Mouse (Mus musculus) v-Abl transformed pro-B cells (cell line): ENCODE results near the gene Fat3.

Source experiments
- in situ Hi-C, 2 experiments: fragments of 400-800 bp; cut with MboI; formaldehyde crosslinking; loops; one replicate each; pipeline ENCODE4 v1.15.1; 2025; ENCODE audit not compliant: unreplicated experiment in 2 of 2

Gene Fat3

DNA sequence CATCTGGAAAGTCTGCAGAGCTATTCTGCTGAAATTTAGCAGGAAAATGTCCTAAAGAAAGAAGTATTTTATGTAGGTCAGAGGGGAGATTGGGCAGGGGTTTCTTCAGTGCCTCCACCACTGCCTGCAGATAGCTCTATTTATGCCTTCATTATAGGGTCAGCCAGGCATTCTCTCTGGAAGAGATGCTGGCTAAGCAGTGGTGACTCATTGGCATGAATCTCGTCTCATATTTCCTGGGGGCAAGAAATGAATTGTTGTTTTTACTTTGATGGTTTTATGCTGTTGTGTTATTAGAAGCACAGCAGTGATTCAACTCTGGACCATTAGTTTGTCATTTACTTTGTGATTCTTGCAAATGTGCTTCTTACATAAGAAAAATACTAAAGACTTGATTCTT is 588.4 kb downstream of the Fat3 start:
- in situ Hi-C loops, result no loop called here

DNA sequence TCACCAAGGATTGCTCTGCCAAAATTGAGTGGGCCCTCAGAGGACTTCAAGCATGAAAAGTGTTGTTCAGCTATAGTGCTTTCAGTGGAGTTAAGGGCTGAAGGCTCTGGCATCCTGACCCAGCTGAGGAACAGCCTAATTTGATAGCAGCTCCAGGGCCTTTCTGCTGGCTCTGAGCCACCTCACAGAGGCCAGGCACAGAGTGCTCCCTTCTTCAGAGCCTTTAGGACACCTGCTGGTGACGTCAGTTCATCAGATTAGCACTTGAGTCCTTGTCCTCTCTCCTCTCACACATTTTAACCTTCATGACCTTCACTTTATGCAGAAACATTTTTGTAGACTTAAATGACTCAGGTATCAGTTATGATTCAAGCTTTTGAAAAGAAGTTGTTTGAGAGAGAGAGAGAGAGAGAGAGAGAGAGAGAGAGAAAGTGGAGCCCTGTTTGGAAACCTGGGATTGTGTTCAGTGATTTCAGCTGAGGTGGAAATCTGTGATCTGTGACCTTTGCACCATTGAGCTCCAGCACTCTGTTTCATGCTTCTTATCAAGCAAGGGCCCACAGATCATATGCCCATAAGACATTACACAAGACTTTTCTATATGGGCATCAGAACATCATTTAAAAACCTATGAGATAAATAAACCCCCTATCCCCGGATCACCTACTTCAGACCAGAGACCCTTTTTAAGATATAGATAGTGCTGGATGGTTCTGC is 591.5 kb downstream of the Fat3 start:
- in situ Hi-C loops, result no loop called here

DNA sequence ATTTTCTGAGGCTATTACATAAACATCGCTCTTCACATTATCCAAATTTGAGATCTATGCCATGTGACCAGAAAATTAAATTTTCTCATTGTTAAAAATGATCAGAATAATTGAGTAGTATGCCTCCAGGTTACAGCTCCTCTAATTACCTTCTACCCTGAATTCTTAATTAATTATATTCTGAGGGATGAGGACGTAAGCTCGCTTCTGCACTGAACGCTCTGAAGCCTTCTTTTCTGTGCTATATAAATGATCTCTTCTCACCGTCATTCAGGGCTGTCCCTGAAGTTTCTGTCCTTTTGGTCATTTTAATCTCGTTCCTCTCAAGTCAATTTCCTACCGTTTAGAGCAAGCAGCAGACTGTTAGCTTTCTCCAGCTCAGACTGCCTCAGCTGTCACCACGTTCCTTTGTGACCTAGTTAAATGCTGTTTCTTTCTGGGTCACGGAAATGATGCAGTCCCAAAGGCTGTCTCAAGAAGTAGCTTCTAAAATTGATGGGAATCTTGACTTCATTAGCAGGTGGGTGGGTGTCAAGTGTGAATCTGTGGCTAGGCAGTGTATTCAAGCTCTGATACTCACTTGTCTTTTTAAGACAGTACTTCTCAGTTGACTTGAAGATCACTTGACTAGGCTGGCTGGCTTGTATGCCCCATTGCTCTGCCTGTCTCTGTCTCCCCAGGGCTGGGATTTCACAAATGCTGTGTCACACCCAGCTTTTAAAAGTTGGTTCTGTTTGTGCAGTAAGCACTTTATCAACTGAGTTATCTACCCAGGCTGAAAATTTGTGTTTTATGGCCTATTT is 596.9 kb downstream of the Fat3 start:
- in situ Hi-C loops, result no loop called here

GRCm38 (mm10) chr9:15898112-15898511 is 603.0 kb downstream of the Fat3 start:
- in situ Hi-C loops, result loop anchor here (25.0 kb wide), 2 partner anchors 861 to 1136 kb away; partner anchors contain the start of genes 1700012B09Rik (in 1 of the 2), Fut4 (in 1 of the 2) and Panx1 (in 1 of the 2)

DNA sequence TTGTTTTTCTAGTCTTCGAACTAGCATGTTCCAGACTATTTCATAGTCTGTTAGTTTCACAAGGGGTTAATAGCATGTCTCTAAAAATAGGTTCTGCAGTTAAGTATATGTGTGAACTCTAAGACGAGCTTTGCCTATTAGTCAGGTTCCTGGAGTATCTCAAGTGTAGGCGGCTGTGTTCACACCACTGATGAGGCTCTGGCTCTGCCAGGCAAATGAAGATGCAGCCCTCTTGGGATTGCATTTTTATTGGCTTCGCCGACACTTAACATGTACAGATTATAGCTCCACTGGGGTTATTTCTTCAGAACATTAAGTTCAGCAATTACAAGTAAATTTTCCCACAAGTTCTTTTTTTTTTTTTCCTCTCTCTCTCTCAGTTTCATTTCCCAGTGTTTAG is 614.3 kb downstream of the Fat3 start:
- in situ Hi-C loops, result loop anchor here (5.0 to 25.0 kb wide), 4 partner anchors 519 to 1124 kb away; partner anchors contain the start of genes 1700012B09Rik (in 1 of the 2), Fut4 (in 1 of the 2) and Panx1 (in 1 of the 2)

- in situ Hi-C loops, result loop anchor here (5.0 to 25.0 kb wide), 5 partner anchors 198 to 1118 kb away; partner anchors contain the start of genes 1700012B09Rik (in 1 of the 2), Fut4 (in 1 of the 2) and Panx1 (in 1 of the 2)
Observed at GRCm38 (mm10) chr9:15880754-15881153, 620.3 kb downstream of the Fat3 start.

- in situ Hi-C loops, result loop anchor here (5.0 to 25.0 kb wide), 5 partner anchors 198 to 1118 kb away; partner anchors contain the start of genes 1700012B09Rik (in 1 of the 2), Fut4 (in 1 of the 2) and Panx1 (in 1 of the 2)
Observed at GRCm38 (mm10) chr9:15880160-15880603, 620.9 kb downstream of the Fat3 start.

GRCm38 (mm10) chr9:15874506-15875160 is 626.5 kb downstream of the Fat3 start, which contains the start of gene Mtnr1b:
Gene Mtnr1b (minus strand): TSS chr9:15874556.
- in situ Hi-C loops, result loop anchor here (5.0 to 25.0 kb wide), 5 partner anchors 190 to 1112 kb away; partner anchors contain the start of genes 1700012B09Rik (in 1 of the 2), Fut4 (in 1 of the 2) and Panx1 (in 1 of the 2)

DNA sequence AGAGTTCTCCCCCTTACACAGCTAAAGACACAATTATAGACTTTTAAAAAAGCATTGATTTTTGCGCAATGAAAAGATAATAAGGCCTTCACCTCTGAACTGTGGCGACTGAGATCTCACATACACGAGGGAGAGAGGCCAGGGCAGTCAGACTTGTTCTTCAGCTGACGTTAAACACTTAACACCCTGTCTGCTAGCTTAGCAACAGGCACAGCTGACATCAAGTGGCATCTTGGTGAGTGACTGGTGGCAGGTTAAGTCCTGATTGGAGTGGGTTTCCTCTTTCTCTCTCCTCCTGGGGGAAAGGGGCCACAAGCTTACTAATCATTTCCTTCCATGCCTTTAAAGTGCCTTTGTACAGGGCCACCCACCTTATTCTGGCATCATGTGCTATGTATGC is 631.1 kb downstream of the Fat3 start:
- in situ Hi-C loops, result loop anchor here (10.0 kb wide), 2 partner anchors 185 to 385 kb away; no protein-coding TSS in a partner anchor

- in situ Hi-C loops, result no loop called here
Observed at GRCm38 (mm10) chr9:15869456-15869855, 631.6 kb downstream of the Fat3 start.

DNA sequence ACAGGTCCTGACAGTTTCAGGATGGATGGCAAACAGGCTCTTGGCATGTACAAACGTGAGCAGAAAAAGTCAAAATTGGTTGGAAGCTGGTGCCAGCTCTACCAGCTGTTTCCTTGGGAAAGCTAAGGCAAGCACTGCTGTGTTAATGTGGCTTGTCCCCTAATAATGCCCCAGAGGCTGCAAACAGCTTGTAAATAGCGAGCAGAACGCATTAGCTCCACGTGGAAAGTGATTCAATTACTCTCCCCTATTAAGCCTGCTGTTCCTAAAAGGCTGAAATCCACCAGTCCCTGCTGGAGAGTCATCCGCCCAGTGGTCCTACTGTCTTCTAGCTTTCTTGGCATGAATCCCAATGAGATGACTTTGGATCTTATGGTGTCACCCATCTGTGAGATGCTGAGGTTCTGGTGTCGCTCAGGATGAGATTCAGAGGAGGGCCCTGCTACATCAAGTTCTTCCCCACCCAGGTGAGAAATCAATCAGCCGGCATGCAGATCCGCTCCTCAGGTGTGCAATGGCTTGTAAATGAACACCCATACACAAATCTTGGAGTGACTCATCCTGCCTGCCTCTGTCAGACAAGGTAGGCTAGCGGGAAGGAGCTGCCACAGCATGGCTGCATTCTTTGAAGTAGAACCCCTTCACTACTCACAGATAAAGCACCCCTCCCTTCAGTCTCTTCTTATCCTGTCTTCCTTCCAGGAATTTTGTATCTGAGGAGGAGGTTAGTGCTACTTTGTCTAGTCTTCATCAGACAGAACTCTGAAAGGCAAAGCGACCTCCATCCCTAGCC is 634.6 kb downstream of the Fat3 start:
- in situ Hi-C loops, result no loop called here

- in situ Hi-C loops, result no loop called here
Observed at GRCm38 (mm10) chr9:15861402-15861801, 639.7 kb downstream of the Fat3 start.
